Mouse (Mus musculus): ENCODE measurements around the gene Fkbp11.

DNA sequence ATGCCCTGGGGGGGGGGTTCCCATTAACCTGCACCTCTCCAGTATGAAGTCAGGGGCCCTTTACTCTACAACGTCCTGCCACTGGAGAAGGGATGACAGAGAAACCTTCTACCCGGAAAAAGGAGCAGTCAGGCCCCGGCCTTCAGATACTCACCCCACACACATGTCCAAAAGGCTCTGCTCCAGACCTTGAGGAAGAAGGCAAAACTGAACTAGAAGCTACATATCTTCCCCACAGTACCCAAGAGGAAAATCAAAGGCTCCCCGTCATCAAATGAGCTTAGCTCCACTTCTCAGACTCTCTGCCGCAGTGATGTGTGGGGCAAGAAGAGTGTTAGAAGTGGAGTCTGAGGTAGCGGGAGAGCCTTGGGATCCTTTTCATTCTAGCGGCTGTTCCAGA is 1.3 kb downstream of the Fkbp11 start:
- no peak for TF ChIP-seq CTCF (IDR thresholded peaks at IDR 0.05; ENCODE audit: borderline replicate concordance, extremely low read depth, insufficient read depth, insufficient read length)
- no peak for TF ChIP-seq POLR2A (IDR thresholded peaks at IDR 0.05; ENCODE audit: borderline replicate concordance, extremely low read depth, insufficient read depth, insufficient read length, poor library complexity, severe bottlenecking)

Measured in brain, embryonic 14.5 days (tissue).